Mouse (Mus musculus) liver, embryonic 14.5 days (tissue): ENCODE results near the gene Slc12a9. TPM values are rescaled to one million over a fixed set of nuclear protein-coding genes. Genes with fewer than 3 reads are reported as not detected.

Experiments used
- ATAC-seq: fragments of 200-750 bp; cut with Nextera tagmentation; 2 replicates; pipeline ENCODE4 v1.8.0; 2017; ENCODE audit warnings: moderate number of reproducible peaks, mild to moderate bottlenecking, moderate library complexity; ENCODE audit not compliant: insufficient read depth
- DNase-seq, 3 experiments: peaks; one replicate each; pipeline ENCODE4 v3.0.0-alpha.2; 2012 to 2013; ENCODE audit warnings: low read depth in 3 of 3, low spot score in 3 of 3
- H3K27ac ChIP-seq: fragments of 300-500 bp; sonication (generic); 2 replicates; pipeline ENCODE4 v1.5.1; 2014; ENCODE audit warnings: moderate library complexity, mild to moderate bottlenecking, control low read depth, inconsistent platforms
- H3K27me3 ChIP-seq: fragments of 300-500 bp; sonication (generic); 2 replicates; pipeline ENCODE4 v1.6.1; 2014; ENCODE audit warnings: mild to moderate bottlenecking, low read length, moderate library complexity; ENCODE audit not compliant: control insufficient read depth, insufficient read depth
- H3K36me3 ChIP-seq: fragments of 300-500 bp; sonication (generic); replicated peaks from 2 replicates; pipeline ENCODE4 v1.6.1; 2014; ENCODE audit warnings: low read depth; ENCODE audit not compliant: control insufficient read depth, insufficient read depth
- H3K4me1 ChIP-seq, 2 experiments: fragments of 200-500 bp in 1 of 2; fragments of 300-500 bp in 1 of 2; sonication (generic) in 1 of 2; replicated peaks; 2 replicates each; pipeline ENCODE4 v1.6.1; 2012 to 2014; ENCODE audit warnings: antibody characterized with exemption in 1 of 2, inconsistent platforms in 1 of 2, low read length in 1 of 2; ENCODE audit not compliant: control insufficient read depth in 2 of 2, insufficient read depth in 2 of 2
- H3K4me2 ChIP-seq: fragments of 300-500 bp; sonication (generic); 2 replicates; pipeline ENCODE4 v1.6.1; 2014; ENCODE audit warnings: low read depth, mild to moderate bottlenecking, control low read depth, moderate library complexity
- H3K4me3 ChIP-seq, 2 experiments: fragments of 200-500 bp in 1 of 2; fragments of 300-500 bp in 1 of 2; sonication (generic) in 1 of 2; 2 replicates each; pipeline ENCODE4 v1.5.1; 2012 to 2014; ENCODE audit warnings: low read depth in 2 of 2, low read length in 2 of 2, mild to moderate bottlenecking in 2 of 2, control low read depth in 1 of 2, inconsistent platforms in 1 of 2, moderate library complexity in 1 of 2; ENCODE audit not compliant: insufficient read depth in 1 of 2
- H3K9ac ChIP-seq: fragments of 300-500 bp; sonication (generic); replicated peaks from 2 replicates; pipeline ENCODE4 v1.6.1; 2014; ENCODE audit warnings: mild to moderate bottlenecking, control low read depth, moderate library complexity
- H3K9me3 ChIP-seq: fragments of 300-500 bp; sonication (generic); 2 replicates; pipeline ENCODE4 v1.6.1; 2016; ENCODE audit warnings: low read length, mixed read lengths; ENCODE audit not compliant: control insufficient read depth
- CTCF ChIP-seq: IDR thresholded peaks from 2 replicates; pipeline ENCODE4 v1.5.1; 2016; ENCODE audit warnings: antibody characterized with exemption, low read depth, control low read depth
- EP300 ChIP-seq: IDR thresholded peaks from 2 replicates; pipeline ENCODE4 v1.6.1; 2016; ENCODE audit warnings: antibody characterized with exemption, low read depth
- WGBS: fragments of 180-500 bp; shearing (Covaris S2); extraction: QIAGEN DNeasy Blood & Tissue Kit; methylation state at CpG from one replicate; pipeline ENCODE4 v1.1.7; 2014; ENCODE audit not compliant: insufficient replicate concordance; 5-methylcytosine and 5-hydroxymethylcytosine counted together
- polyA plus RNA-seq, 2 experiments: library from polyadenylated mRNA; depleted of rRNA in 1 of 2; stranded (reverse) in 1 of 2; unstranded in 1 of 2; fragments of >200 nt; fragmentation: Nextera tagmentation in 1 of 2; extraction: Ambion mirVana in 1 of 2; gene quantifications; 2 replicates each; pipeline versions ENCODE4 v1.2.1 to v1.2.3; 2012 to 2014

Gene Slc12a9
- polyA plus RNA-seq, 2 experiments = 1.2 to 2.2 TPM

DNA sequence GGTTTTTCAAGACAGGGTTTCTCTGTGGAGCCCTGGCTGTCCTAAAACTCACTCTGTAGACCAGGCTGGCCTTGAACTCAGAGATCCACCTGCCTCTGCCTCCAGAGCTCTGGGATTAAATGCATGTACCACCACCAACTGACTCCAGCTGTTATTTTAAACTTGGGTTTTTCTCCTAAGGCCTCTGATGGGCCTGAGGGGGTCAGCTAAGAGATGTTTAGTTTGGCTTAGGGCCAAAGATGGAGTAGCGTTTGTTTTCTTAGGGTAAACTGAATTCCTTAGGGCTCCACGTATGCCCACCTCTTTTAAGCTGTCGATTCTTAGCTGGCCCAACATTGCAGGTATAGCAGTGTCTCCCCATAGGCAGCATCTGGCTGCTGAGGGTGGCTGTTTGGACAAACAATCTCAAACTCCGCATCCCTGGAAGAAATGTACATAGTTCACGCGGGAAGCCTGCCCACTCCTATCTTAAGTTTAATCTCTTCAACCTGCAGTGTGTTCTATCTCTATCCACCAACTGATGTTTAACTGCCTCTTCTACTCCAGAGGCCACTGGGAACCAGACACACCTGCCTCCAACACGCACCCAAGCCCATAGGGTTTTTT lies 9.1 kb upstream of the Slc12a9 start:
- ATAC-seq = no peak
- no peaks in the 10 kb centered on the region; the same call in 1 of the 2 replicates for H3K27me3 ChIP-seq
- peaks cover 2 to 26% of the 10 kb centered on the region in 2 experiments; a peak in 2 of 4 replicates for H3K4me1 ChIP-seq
- H3K9ac ChIP-seq = no peak overlapping the region
- H3K9me3 ChIP-seq = no peaks in the 10 kb centered on the region
- no peak overlapping the region for H3K4me3 ChIP-seq
- no peak for DNase-seq
- 55% methylated on average over 7 of the region's 7 CpGs for WGBS
- H3K27ac ChIP-seq = no peak overlapping the region
- no peak overlapping the region for H3K4me2 ChIP-seq
- no peaks in the 10 kb centered on the region for H3K36me3 ChIP-seq
- TF ChIP-seq EP300 (no peak), CTCF (no peak)

DNA sequence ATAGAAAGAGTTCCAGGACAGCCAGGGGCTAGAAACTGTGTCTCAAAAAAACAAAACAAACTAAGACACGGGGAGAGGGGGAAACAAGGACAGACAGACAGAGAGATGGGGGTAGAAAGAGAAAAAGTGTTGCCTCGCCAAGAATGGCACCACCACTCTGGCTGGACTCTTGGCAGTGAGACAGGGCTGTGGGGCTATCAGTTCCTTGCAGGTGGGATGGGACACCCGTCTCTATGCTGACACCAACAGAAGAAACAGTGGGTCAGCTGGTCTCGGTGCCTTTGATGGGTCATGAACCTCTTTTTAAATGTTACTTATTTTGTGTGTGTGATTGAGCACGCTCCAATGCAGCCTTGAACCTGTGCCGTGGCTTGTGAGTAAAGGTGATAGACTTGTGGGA lies 6.8 kb upstream of the Slc12a9 start:
- DNase-seq = no peak
- no peak overlapping the region for H3K27ac ChIP-seq
- ATAC-seq = no peak
- no peaks in the 10 kb centered on the region for H3K27me3 ChIP-seq
- H3K36me3 ChIP-seq = no peaks in the 10 kb centered on the region
- no peak overlapping the region for H3K4me3 ChIP-seq
- 45% methylated on average over 6 of the region's 6 CpGs for WGBS
- no peaks in the 10 kb centered on the region for H3K9me3 ChIP-seq
- H3K4me2 ChIP-seq = no peak overlapping the region
- no peak overlapping the region for H3K9ac ChIP-seq
- TF ChIP-seq EP300 (no peak), CTCF (no peak)
- H3K4me1 ChIP-seq = peaks cover 2 to 25% of the 10 kb centered on the region in 2 experiments; a peak in 2 of 4 replicates

DNA sequence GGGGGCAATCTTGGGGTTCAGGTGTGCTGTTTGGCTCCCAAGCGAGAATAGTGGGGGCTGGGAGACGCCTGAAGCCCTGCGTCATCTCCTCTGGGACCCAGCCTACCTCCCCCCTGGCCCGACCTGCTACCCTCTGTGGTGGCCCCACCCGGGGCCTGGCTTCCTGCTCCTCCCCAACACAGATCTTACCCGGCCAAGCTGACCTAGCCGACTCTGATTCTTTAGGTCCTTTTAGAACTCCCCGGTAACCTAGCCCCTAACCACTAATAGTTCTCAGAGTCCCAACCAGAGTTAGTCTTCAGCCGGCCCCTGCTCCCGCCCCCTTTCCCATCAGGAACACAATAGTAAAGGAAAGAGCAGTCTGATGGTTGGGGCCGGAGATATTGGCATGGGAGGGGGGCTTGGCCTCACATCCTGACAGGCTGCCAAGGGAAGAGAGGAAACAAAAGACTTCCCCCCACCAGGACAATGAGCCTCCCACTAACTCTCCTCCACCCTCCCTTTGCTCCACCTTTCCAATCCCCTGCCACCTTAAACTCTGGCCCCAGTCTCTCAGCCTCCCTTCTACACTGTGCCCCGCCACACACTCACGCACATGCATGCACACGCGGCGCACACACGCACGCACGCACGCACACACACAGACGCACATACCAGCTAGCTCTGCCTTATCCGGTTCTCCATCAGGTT lies 6.0 kb upstream of the Slc12a9 start:
- no peak for TF ChIP-seq EP300
- TF ChIP-seq CTCF = no peak
- Histone ChIP-seq H3K4me2 (peak overlapping the region; percentile 83), H3K27ac (no peak overlapping the region), H3K27me3 (no peaks in the 10 kb centered on the region), H3K4me3 (peak overlapping the region in 1 of 2 experiments; percentile 56; a peak in 1 of 4 replicates), H3K9ac (no peak overlapping the region), H3K4me1 (peaks cover 2 to 20% of the 10 kb centered on the region in 2 experiments; a peak in 2 of 4 replicates), H3K36me3 (no peaks in the 10 kb centered on the region), H3K9me3 (no peaks in the 10 kb centered on the region)
- ATAC-seq (no peak; the same call in 1 of the 2 replicates), DNase-seq (no peak)
- 20% methylated on average over 22 of the region's 22 CpGs for WGBS

DNA sequence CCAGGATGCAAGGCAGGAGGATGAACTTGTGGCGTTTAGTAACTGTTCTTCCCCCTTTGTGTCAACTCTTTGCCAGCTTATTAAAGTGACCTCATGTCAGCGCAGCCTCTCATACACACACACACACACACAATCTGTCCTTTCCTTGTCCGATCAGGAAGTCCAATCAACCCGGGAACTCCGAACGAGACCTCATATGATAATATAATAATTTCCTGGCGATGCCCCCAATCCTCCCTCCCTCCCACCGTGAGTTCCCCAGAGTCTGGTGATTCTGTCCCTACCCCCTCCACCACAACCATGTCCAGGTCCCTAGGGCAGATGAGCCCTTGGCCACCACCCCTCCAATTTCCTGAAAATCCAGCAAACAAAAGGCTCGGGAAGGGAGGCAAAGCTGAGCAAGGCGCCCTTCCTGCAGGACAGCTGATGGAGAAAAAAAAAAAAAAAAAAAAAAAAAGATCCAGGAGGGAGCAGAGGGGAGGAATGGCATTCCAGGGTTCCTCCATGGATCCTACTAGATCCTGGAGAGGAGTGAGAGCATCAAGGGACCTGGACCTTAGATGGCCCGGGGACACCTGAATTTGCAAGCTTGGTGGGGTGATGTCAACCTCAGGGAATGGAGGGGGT lies 5.4 kb upstream of the Slc12a9 start:
- Histone ChIP-seq H3K9ac (peak overlapping the region; percentile 67), H3K27ac (no peak overlapping the region), H3K27me3 (no peaks in the 10 kb centered on the region), H3K9me3 (no peaks in the 10 kb centered on the region), H3K4me1 (peaks cover 2 to 20% of the 10 kb centered on the region in 2 experiments; a peak in 2 of 4 replicates), H3K4me3 (peak overlapping the region; percentile 56 to 82), H3K4me2 (peak overlapping the region; percentile 83), H3K36me3 (no peaks in the 10 kb centered on the region)
- TF ChIP-seq EP300 (no peak), CTCF (no peak)
- ATAC-seq = peak; percentile 34
- DNase-seq = no peak
- WGBS = 1% methylated on average over 11 of the region's 11 CpGs

DNA sequence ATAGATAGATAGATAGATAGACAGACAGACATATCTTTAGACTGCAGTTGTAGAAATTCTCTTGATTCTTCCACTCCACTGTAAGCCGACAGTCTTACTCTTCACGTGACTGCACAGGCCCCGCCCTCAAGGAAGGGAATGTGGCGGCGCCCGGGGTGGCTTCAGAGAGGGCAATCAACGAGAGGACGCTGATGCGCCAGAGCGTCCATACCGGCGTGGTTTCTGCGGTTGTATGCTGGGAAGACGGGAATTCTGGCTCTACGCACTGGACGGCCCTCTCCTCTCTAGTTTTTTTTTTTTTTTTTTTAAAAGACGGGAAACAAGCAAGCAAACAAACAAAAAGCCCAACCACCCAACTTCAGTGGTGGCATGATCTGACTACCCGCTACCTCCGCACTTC lies 4.9 kb upstream of the Slc12a9 start:
- under 1% methylated on average over 19 of the region's 19 CpGs for WGBS
- no peak overlapping the region for H3K27ac ChIP-seq
- peak overlapping the region; percentile 83 for H3K4me2 ChIP-seq
- ATAC-seq (peak; percentile 66), DNase-seq (peak; percentile 55 to 71 (median 65))
- H3K36me3 ChIP-seq = no peaks in the 10 kb centered on the region
- H3K27me3 ChIP-seq = no peaks in the 10 kb centered on the region
- peaks cover 2 to 20% of the 10 kb centered on the region in 2 experiments; a peak in 2 of 4 replicates for H3K4me1 ChIP-seq
- TF ChIP-seq CTCF = no peak
- TF ChIP-seq EP300 = no peak
- no peaks in the 10 kb centered on the region for H3K9me3 ChIP-seq
- peak overlapping the region; percentile 56 to 82 for H3K4me3 ChIP-seq
- peak overlapping the region; percentile 67 for H3K9ac ChIP-seq
